Mouse (Mus musculus) MEL (cell line): ENCODE data around the gene Cldnd1. TPM values are rescaled to one million over a fixed set of nuclear protein-coding genes. Genes with fewer than 3 reads are reported as not detected.

ENCODE experiments used
- DNase-seq: peaks from one replicate; pipeline ENCODE4 v3.0.0; 2011; ENCODE audit warnings: low read depth, low spot score
- H3K27ac ChIP-seq: 2 replicates; pipeline ENCODE4 v1.5.1; 2012; ENCODE audit warnings: low read depth, mild to moderate bottlenecking, control low read depth, low read length, moderate library complexity; ENCODE audit not compliant: control insufficient read depth
- H3K27me3 ChIP-seq, 2 experiments: fragments of 150-350 bp in 1 of 2; sonication (generic) in 1 of 2; 2 replicates each; pipeline ENCODE4 v1.6.1; 2012; ENCODE audit warnings: low read length in 2 of 2, mild to moderate bottlenecking in 2 of 2, improper control_type of control experiment in 1 of 2, moderate library complexity in 1 of 2; ENCODE audit not compliant: insufficient read depth in 2 of 2, control insufficient read depth in 1 of 2
- H3K36me3 ChIP-seq, 2 experiments: 2 replicates each; pipeline ENCODE4 v1.6.1; 2012 to 2014; ENCODE audit warnings: low read length in 2 of 2, improper control_type of control experiment in 1 of 2, inconsistent platforms in 1 of 2, mild to moderate bottlenecking in 1 of 2; ENCODE audit not compliant: insufficient read depth in 2 of 2, control insufficient read depth in 1 of 2
- H3K4me1 ChIP-seq, 2 experiments: fragments of 150-350 bp in 1 of 2; sonication (generic) in 1 of 2; 2 replicates each; pipeline ENCODE4 v1.6.1; 2012; ENCODE audit warnings: low read length in 2 of 2, improper control_type of control experiment in 1 of 2, mild to moderate bottlenecking in 1 of 2; ENCODE audit not compliant: insufficient read depth in 2 of 2, control insufficient read depth in 1 of 2
- H3K4me3 ChIP-seq, 2 experiments: fragments of 150-350 bp in 1 of 2; sonication (generic) in 1 of 2; 2 replicates each; pipeline ENCODE4 v1.5.1; 2012; ENCODE audit warnings: low read depth in 2 of 2, low read length in 2 of 2, mild to moderate bottlenecking in 2 of 2, moderate library complexity in 2 of 2, control low read depth in 1 of 2, improper control_type of control experiment in 1 of 2; ENCODE audit not compliant: control insufficient read depth in 1 of 2, insufficient read depth in 1 of 2
- H3K79me2 ChIP-seq: 2 replicates; pipeline ENCODE4 v1.6.1; 2012; ENCODE audit warnings: mild to moderate bottlenecking, low read length, moderate library complexity; ENCODE audit not compliant: control insufficient read depth, poor library complexity, insufficient read depth
- H3K9ac ChIP-seq: 2 replicates; pipeline ENCODE4 v1.6.1; 2012; ENCODE audit warnings: low read depth, mild to moderate bottlenecking, control low read depth, low read length, moderate library complexity; ENCODE audit not compliant: control insufficient read depth, poor library complexity, severe bottlenecking
- H3K9me3 ChIP-seq: fragments of 150-350 bp; sonication (generic); replicated peaks from 2 replicates; pipeline ENCODE4 v1.6.1; 2012; ENCODE audit warnings: mild to moderate bottlenecking, low read length, improper control_type of control experiment, moderate library complexity; ENCODE audit not compliant: insufficient read depth
- BHLHE40 ChIP-seq: IDR thresholded peaks from 2 replicates; pipeline ENCODE4 v1.6.1; 2012; ENCODE audit warnings: low read depth, mild to moderate bottlenecking, inconsistent platforms, low read length, improper control_type of control experiment, borderline replicate concordance
- CHD1 ChIP-seq: IDR thresholded peaks from 2 replicates; pipeline ENCODE4 v1.6.1; 2012; ENCODE audit warnings: low read depth, mild to moderate bottlenecking, inconsistent platforms, low read length, improper control_type of control experiment
- CTCF ChIP-seq, 3 experiments: IDR thresholded peaks in 2 of 3; conservative IDR thresholded peaks in 1 of 3; 2 replicates each; pipeline ENCODE4 v1.5.1; 2011 to 2012; ENCODE audit warnings: low read length in 3 of 3, low read depth in 2 of 3, mild to moderate bottlenecking in 2 of 3, improper control_type of control experiment in 1 of 3, inconsistent platforms in 1 of 3, mixed read lengths in 1 of 3, moderate library complexity in 1 of 3; ENCODE audit not compliant: control insufficient read depth in 1 of 3, insufficient read depth in 1 of 3, poor library complexity in 1 of 3, severe bottlenecking in 1 of 3
- E2F4 ChIP-seq: IDR thresholded peaks from 2 replicates; pipeline ENCODE4 v1.6.1; 2011; ENCODE audit warnings: low read depth, low read length, improper control_type of control experiment, borderline replicate concordance
- EP300 ChIP-seq, 2 experiments: IDR thresholded peaks; 2 replicates each; pipeline ENCODE4 v1.6.1; 2011; ENCODE audit warnings: improper control_type of control experiment in 2 of 2, low read length in 2 of 2, low read depth in 1 of 2, mild to moderate bottlenecking in 1 of 2
- ETS1 ChIP-seq: IDR thresholded peaks from 2 replicates; pipeline ENCODE4 v1.6.1; 2012; ENCODE audit warnings: low read depth, mild to moderate bottlenecking, inconsistent platforms, low read length, improper control_type of control experiment, moderate library complexity
- HCFC1 ChIP-seq: IDR thresholded peaks from 2 replicates; pipeline ENCODE4 v1.6.1; 2012; ENCODE audit warnings: low read depth, mild to moderate bottlenecking, inconsistent platforms, low read length, improper control_type of control experiment, moderate library complexity
- KAT2A ChIP-seq: conservative IDR thresholded peaks from 2 replicates; pipeline ENCODE4 v1.6.1; 2012; ENCODE audit warnings: low read depth, low read length, improper control_type of control experiment, inconsistent platforms
- MAZ ChIP-seq: IDR thresholded peaks from 2 replicates; pipeline ENCODE4 v1.6.1; 2012; ENCODE audit warnings: low read depth, mild to moderate bottlenecking, inconsistent platforms, low read length, improper control_type of control experiment
- MEF2A ChIP-seq: IDR thresholded peaks from 2 replicates; pipeline ENCODE4 v1.6.1; 2014; ENCODE audit warnings: low read depth, mild to moderate bottlenecking, inconsistent platforms, low read length, improper control_type of control experiment; ENCODE audit not compliant: poor library complexity, insufficient replicate concordance, severe bottlenecking; ENCODE audit errors: extremely low read depth
- MXI1 ChIP-seq: IDR thresholded peaks from 2 replicates; pipeline ENCODE4 v1.6.1; 2011; ENCODE audit warnings: mild to moderate bottlenecking, low read depth, low read length, improper control_type of control experiment
- MYB ChIP-seq: IDR thresholded peaks from 2 replicates; pipeline ENCODE4 v1.6.1; 2011; ENCODE audit warnings: mild to moderate bottlenecking, low read depth, low read length, improper control_type of control experiment
- MYC ChIP-seq: IDR thresholded peaks from 2 replicates; pipeline ENCODE4 v1.6.1; 2011; ENCODE audit warnings: low read depth, mild to moderate bottlenecking, low read length, improper control_type of control experiment, moderate library complexity
- NRF1 ChIP-seq: IDR thresholded peaks from 2 replicates; pipeline ENCODE4 v1.6.1; 2014; ENCODE audit warnings: low read depth, mild to moderate bottlenecking, inconsistent platforms, low read length, improper control_type of control experiment, moderate library complexity; ENCODE audit not compliant: poor library complexity, insufficient read depth, severe bottlenecking
- POLR2A ChIP-seq, 2 experiments: IDR thresholded peaks; 2 replicates each; pipeline ENCODE4 v1.6.1; 2011 to 2012; ENCODE audit warnings: low read length in 2 of 2, mild to moderate bottlenecking in 2 of 2, control low read depth in 1 of 2, improper control_type of control experiment in 1 of 2, low read depth in 1 of 2, moderate library complexity in 1 of 2; ENCODE audit not compliant: control insufficient read depth in 1 of 2, insufficient read depth in 1 of 2, poor library complexity in 1 of 2
- POLR2AphosphoS5 ChIP-seq: IDR thresholded peaks from 2 replicates; pipeline ENCODE4 v1.6.1; 2012; ENCODE audit warnings: low read depth, borderline replicate concordance, mild to moderate bottlenecking, inconsistent platforms, low read length, moderate library complexity, mixed read lengths
- RAD21 ChIP-seq: IDR thresholded peaks from 2 replicates; pipeline ENCODE4 v1.6.1; 2011; ENCODE audit warnings: mild to moderate bottlenecking, low read depth, low read length, improper control_type of control experiment
- RCOR1 ChIP-seq: IDR thresholded peaks from 2 replicates; pipeline ENCODE4 v1.6.1; 2012; ENCODE audit warnings: low read depth, mild to moderate bottlenecking, inconsistent platforms, low read length, improper control_type of control experiment
- TAL1 ChIP-seq: IDR thresholded peaks from 2 replicates; pipeline ENCODE4 v1.6.1; 2012; ENCODE audit warnings: mild to moderate bottlenecking, inconsistent platforms, low read length, moderate library complexity, mixed read lengths
- TCF12 ChIP-seq: IDR thresholded peaks from 2 replicates; pipeline ENCODE4 v1.6.1; 2014; ENCODE audit warnings: low read depth, mild to moderate bottlenecking, inconsistent platforms, low read length, improper control_type of control experiment, moderate library complexity
- UBTF ChIP-seq: IDR thresholded peaks from 2 replicates; pipeline ENCODE4 v1.6.1; 2012; ENCODE audit warnings: low read depth, mild to moderate bottlenecking, inconsistent platforms, low read length, improper control_type of control experiment, moderate library complexity, borderline replicate concordance; ENCODE audit not compliant: insufficient read depth
- USF1 ChIP-seq: IDR thresholded peaks from 2 replicates; pipeline ENCODE4 v1.6.1; 2014; ENCODE audit warnings: low read depth, mild to moderate bottlenecking, inconsistent platforms, low read length, improper control_type of control experiment, moderate library complexity
- USF2 ChIP-seq, 2 experiments: IDR thresholded peaks; 2 replicates each; pipeline ENCODE4 v1.6.1; 2011 to 2012; ENCODE audit warnings: improper control_type of control experiment in 2 of 2, low read length in 2 of 2, borderline replicate concordance in 1 of 2, inconsistent platforms in 1 of 2, low read depth in 1 of 2, mild to moderate bottlenecking in 1 of 2; ENCODE audit not compliant: insufficient read depth in 1 of 2
- ZC3H11A ChIP-seq: IDR thresholded peaks from 2 replicates; pipeline ENCODE4 v1.6.1; 2012; ENCODE audit warnings: low read depth, mild to moderate bottlenecking, inconsistent platforms, low read length, improper control_type of control experiment
- ZKSCAN1 ChIP-seq: IDR thresholded peaks from 2 replicates; pipeline ENCODE4 v1.6.1; 2012; ENCODE audit warnings: low read depth, mild to moderate bottlenecking, inconsistent platforms, low read length, improper control_type of control experiment, moderate library complexity
- ZMIZ1 ChIP-seq: IDR thresholded peaks from 2 replicates; pipeline ENCODE4 v1.6.1; 2012; ENCODE audit warnings: low read depth, mild to moderate bottlenecking, inconsistent platforms, low read length, improper control_type of control experiment, moderate library complexity
- ZNF384 ChIP-seq: IDR thresholded peaks from 2 replicates; pipeline ENCODE4 v1.6.1; 2012; ENCODE audit warnings: low read depth, mild to moderate bottlenecking, inconsistent platforms, low read length, improper control_type of control experiment
- polyA plus RNA-seq, 2 experiments: library from polyadenylated mRNA; stranded (reverse) in 1 of 2; unstranded in 1 of 2; fragments of >175 nt in 1 of 2; fragments of >200 nt in 1 of 2; gene quantifications; 2 replicates each; pipeline versions ENCODE4 v1.2.1 to v1.2.4; 2012; ENCODE audit warnings: low replicate concordance in 2 of 2, low read depth in 1 of 2; ENCODE audit not compliant: insufficient read length in 2 of 2, insufficient read depth in 1 of 2, missing spikeins in 1 of 2
- total RNA-seq: library from RNA; depleted of rRNA; stranded (reverse); fragments of 300-350 nt; gene quantifications from 2 replicates; pipeline ENCODE4 v1.2.3, GENCODE M21; 2012

The Cldnd1 gene
- total and polyA plus RNA-seq, 3 experiments: 18.5 to 34.3 TPM; not detected in 1

- TF ChIP-seq POLR2AphosphoS5: no peak
- TF ChIP-seq HCFC1: peak; percentile 99
- no peak for TF ChIP-seq ETS1
Observed at GRCm38 (mm10) chr16:58727477-58728131, at the start of gene Cldnd1 (continued).

- Histone ChIP-seq H3K79me2 (peaks cover 10% of the 10 kb centered on the region), H3K4me1 (peaks cover 6 to 7% of the 10 kb centered on the region in 2 experiments), H3K9ac (no peak overlapping the region), H3K27ac (no peak overlapping the region), H3K4me3 (no peak overlapping the region), H3K9me3 (no peaks in the 10 kb centered on the region), H3K27me3 (no peaks in the 10 kb centered on the region), H3K36me3 (peaks cover 15 to 55% of the 10 kb centered on the region in 2 experiments)
- no peak for TF ChIP-seq TCF12
- no peak for TF ChIP-seq KAT2A
- TF ChIP-seq UBTF: no peak
- no peak for TF ChIP-seq MEF2A
- TF ChIP-seq ZMIZ1: no peak
- TF ChIP-seq MYB: no peak
- no peak for TF ChIP-seq MAZ
- TF ChIP-seq ZNF384: no peak
- TF ChIP-seq HCFC1: no peak
- TF ChIP-seq POLR2A (IDR thresholded peaks at IDR 0.05; ENCODE audit: control insufficient read depth in 1 of 2, insufficient read depth in 1 of 2, low read depth in 1 of 2, low read length in 2 of 2, poor library complexity in 1 of 2): no peak
- no peak for TF ChIP-seq RAD21
- no peak for TF ChIP-seq CHD1
- no peak for DNase-seq
Observed at GRCm38 (mm10) chr16:58678660-58679059, 49.0 kb upstream of the Cldnd1 start.

GRCm38 (mm10) chr16:58682046-58682445 is 45.7 kb upstream of the Cldnd1 start:
- Histone ChIP-seq H3K4me1 (peaks cover 0 to 4% of the 10 kb centered on the region in 2 experiments; a peak in 2 of 4 replicates), H3K27me3 (no peaks in the 10 kb centered on the region), H3K79me2 (no peaks in the 10 kb centered on the region), H3K36me3 (peaks cover 8 to 33% of the 10 kb centered on the region in 2 experiments), H3K27ac (no peak overlapping the region), H3K9me3 (no peaks in the 10 kb centered on the region), H3K9ac (no peak overlapping the region), H3K4me3 (no peak overlapping the region)
- TF ChIP-seq RAD21 (no peak), USF2 (IDR thresholded peaks at IDR 0.05; ENCODE audit: borderline replicate concordance in 1 of 2, insufficient read depth in 1 of 2, low read depth in 1 of 2, low read length in 2 of 2) (no peak), TCF12 (no peak), MYC (no peak), ZKSCAN1 (no peak), EP300 (IDR thresholded peaks at IDR 0.05; ENCODE audit: low read depth in 1 of 2, low read length in 2 of 2) (no peak), TAL1 (no peak), MEF2A (no peak), CTCF (IDR thresholded peaks at IDR 0.05 in 2 of 3, conservative IDR thresholded peaks at IDR 0.05 in 1 of 3; ENCODE audit: control insufficient read depth in 1 of 3, insufficient read depth in 1 of 3, low read depth in 2 of 3, low read length in 3 of 3, poor library complexity in 1 of 3, severe bottlenecking in 1 of 3) (no peak), BHLHE40 (no peak), RCOR1 (no peak), HCFC1 (no peak), NRF1 (no peak), ZC3H11A (no peak), E2F4 (no peak), MXI1 (no peak), USF1 (no peak)
- no peak for DNase-seq
